Mouse (Mus musculus) monocyte, adult 2 months (primary cell): ENCODE measurements around the gene Grin2b.
"Not testable (repeated sequence)": the region's sequence is repeated elsewhere in the genome, so short reads cannot be mapped to it uniquely, and the experiment has no call there.

Source experiments
- DNase-seq, 2 experiments: peaks; one replicate each; pipeline ENCODE4 v3.0.0; 2022; ENCODE audit warnings: low spot score in 2 of 2, low read depth in 1 of 2

Grin2b gene

GRCm38 (mm10) chr6:135805436-135805835 is 367.9 kb downstream of the Grin2b start:
- no peak for DNase-seq

- DNase-seq = no peak
Measured at GRCm38 (mm10) chr6:135799949-135800348, 373.4 kb downstream of the Grin2b start.

DNA sequence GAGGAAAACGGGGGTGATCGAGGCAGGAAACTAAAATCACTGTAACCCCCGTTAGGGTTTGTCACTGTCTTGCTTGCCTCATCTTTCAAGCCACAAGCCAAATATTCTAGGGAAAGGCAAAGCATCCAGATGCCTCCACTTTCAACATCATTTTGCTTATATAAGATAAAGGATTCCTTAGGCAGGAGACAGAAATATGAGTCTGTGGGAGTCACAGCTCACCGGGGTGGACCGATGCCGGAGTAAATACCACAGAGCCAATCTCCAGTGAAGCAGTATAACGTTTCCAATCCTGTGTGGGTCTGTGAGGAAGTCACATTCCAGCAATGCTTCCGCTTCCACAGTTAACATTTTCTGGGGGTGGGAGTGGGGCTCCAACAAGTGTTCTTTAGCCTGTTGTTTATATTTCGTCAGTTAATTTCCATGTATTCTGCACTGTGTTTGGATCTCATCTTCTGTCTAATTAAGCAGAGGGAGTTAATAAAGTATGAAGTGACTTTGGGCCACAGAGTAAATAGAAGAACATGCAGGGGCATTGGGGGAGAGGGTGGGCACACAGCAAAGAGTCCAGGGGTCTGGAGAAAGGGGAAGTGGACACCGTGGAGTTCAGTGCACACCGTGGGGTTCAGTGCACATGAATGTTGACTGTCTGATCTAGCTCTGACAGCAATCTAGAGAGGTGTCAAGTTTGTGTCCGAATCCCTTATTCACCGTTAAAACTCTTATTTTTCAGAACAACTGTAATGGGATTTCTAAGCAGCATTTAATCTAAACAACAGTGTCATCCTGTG is 374.9 kb downstream of the Grin2b start:
- no peak for DNase-seq

GRCm38 (mm10) chr6:135797371-135798033 is 375.8 kb downstream of the Grin2b start:
- DNase-seq = no peak

GRCm38 (mm10) chr6:135796911-135797310 is 376.4 kb downstream of the Grin2b start:
- no peak for DNase-seq

- no peak for DNase-seq
Measured at GRCm38 (mm10) chr6:135791412-135791811, 381.9 kb downstream of the Grin2b start.

- no peak for DNase-seq
Measured at GRCm38 (mm10) chr6:135789603-135790170, 383.6 kb downstream of the Grin2b start.

GRCm38 (mm10) chr6:135774670-135775069 is 398.6 kb downstream of the Grin2b start:
- DNase-seq = no peak

- no peak for DNase-seq
Measured at GRCm38 (mm10) chr6:135767572-135767971, 405.7 kb downstream of the Grin2b start.

DNA sequence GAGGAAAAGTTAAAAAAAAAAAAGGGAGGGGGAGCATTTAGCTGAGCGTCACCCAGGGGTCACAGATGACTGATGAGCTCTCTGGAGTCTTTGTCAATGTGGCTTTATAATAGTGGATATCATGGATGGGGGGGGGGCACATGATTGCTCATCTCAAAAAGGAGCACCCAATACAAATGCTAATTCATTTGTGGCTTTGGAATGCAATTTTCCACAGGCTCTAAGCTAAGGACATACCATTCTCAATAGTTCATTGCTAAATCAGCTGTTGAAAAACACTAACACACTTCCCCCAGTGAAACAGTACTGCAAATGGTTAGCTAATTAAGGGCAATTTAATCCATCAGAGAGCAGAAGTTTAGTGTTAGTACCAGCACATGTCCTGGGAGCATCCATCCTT is 414.6 kb downstream of the Grin2b start:
- DNase-seq = no peak

GRCm38 (mm10) chr6:135756075-135756474 is 417.2 kb downstream of the Grin2b start:
- DNase-seq = no peak

- peak; percentile 1 to 4 for DNase-seq
Measured at GRCm38 (mm10) chr6:135748412-135749076, 424.8 kb downstream of the Grin2b start.

DNA sequence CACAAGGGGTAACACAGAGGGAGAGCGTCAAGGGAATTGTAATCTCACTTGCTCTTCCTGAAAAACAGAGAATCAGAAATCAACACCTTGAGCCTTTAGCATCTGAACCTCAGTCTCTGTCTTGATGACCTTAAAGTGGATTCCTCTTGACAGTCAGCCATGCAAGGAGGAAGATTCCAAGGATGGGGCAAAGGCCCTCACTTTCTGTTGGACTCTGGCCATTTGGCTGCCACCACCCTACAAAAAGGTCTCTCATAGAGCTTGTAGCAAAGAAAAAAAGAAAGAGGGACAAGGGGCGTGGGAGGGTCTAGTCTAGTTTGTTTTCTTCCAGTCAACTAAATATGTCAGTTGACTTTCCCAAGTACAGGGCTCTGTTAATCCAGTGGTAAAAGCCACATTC is 427.7 kb downstream of the Grin2b start:
- DNase-seq = no peak

DNA sequence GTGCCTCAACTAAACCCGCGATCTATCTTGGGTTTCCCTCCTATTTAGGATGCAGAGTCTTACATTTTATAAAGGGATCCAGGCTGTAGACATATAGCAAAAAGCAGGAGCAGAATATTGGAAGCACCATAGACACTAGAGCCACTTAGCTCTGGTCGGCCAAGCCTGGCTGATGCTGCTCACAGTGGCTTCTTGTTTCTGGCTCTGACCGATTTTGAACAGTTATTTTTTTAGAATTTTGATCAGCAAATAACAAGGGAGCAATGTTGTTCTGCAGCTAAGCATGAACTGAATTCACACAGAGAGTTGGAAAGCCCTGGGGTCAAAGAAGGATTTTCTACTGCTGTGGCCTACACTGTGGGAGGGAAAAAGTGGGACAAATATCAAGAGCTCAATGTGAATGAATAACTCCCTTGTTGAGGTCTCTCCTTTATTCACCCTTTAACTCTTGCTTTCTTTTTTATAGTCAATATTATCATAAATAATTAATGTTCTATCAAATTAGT is 439.0 kb downstream of the Grin2b start:
- DNase-seq = no peak

- no peak for DNase-seq
Measured at GRCm38 (mm10) chr6:135727106-135727505, 446.2 kb downstream of the Grin2b start.

DNA sequence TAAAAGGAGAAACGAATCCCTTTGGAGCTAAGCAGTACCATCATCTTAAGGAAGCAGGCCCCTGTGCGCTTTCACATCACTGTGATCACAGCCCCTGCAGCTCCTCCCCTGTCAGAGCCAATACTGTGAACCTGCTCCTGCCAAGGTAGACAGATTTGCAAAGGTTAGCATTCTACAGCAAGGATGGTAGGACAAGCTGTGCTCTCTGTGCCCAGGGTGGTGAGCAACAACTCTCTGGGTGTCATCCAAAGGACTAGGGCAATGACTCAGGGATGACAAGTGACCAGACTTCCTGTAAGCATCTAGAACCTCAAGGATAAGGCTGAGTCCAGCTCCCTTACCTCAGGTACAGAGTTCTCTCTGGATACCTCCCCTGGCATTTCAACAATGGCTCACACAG is 451.6 kb downstream of the Grin2b start:
- DNase-seq = no peak

- DNase-seq = no peak
Measured at GRCm38 (mm10) chr6:135714906-135715305, 458.4 kb downstream of the Grin2b start.

GRCm38 (mm10) chr6:135714236-135714635 is 459.1 kb downstream of the Grin2b start:
- no peak for DNase-seq

- no peak for DNase-seq
Measured at GRCm38 (mm10) chr6:135713716-135714115, 459.6 kb downstream of the Grin2b start.

DNA sequence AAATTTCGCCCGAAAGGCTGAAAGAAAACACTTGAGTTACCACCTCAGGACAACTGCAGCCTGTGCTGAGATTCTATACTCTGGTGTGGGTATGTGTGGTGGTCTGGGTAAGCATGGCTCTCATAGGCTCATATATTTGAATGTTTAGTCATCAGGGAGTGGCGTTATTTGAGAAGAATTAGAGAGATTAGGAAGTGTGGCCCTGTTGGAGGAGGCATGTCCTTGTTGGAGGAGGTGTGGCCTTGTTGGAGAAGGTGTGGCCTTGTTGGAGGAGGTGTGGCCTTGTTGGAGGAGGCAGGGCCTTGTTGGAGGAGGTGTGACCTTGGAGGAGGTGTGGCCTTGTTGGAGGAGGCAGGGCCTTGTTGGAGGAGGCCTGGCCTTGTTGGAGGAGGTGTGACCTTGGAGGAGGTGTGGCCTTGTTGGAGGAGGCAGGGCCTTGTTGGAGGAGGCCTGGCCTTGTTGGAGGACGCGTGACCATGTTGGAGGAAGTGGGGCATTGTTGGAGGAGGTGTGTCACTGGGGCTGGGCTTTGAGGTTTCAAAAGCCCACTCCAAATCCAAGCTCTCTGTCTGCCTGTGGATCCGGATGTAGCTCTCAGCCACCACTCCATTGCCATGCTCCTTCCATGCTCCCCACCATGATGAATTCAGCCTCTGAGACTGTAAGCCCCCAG is 466.3 kb downstream of the Grin2b start:
- DNase-seq = not testable (repeated sequence)

- DNase-seq = no peak
Measured at GRCm38 (mm10) chr6:135703655-135704054, 469.7 kb downstream of the Grin2b start.
